Mouse (Mus musculus) heart, embryonic 12.5 days (tissue): ENCODE measurements around the gene Gm45837. TPM values are rescaled to one million over a fixed set of nuclear protein-coding genes. Genes with fewer than 3 reads are reported as not detected.

Experiments used
- ATAC-seq: fragments of 200-750 bp; cut with Nextera tagmentation; 2 replicates; pipeline ENCODE4 v1.8.0; 2017; ENCODE audit warnings: moderate TSS enrichment, moderate library complexity; ENCODE audit not compliant: insufficient number of reproducible peaks, low FRiP score
- H3K27ac ChIP-seq: fragments of 300-500 bp; sonication (generic); 2 replicates; pipeline ENCODE4 v1.5.1; 2016; ENCODE audit warnings: mild to moderate bottlenecking, moderate library complexity; ENCODE audit not compliant: poor library complexity, severe bottlenecking
- H3K27me3 ChIP-seq: fragments of 300-500 bp; sonication (generic); replicated peaks from 2 replicates; pipeline ENCODE4 v1.6.1; 2016; ENCODE audit warnings: mild to moderate bottlenecking, moderate library complexity
- H3K36me3 ChIP-seq: fragments of 300-500 bp; sonication (generic); 2 replicates; pipeline ENCODE4 v1.6.1; 2016; ENCODE audit warnings: mild to moderate bottlenecking, moderate library complexity
- H3K4me1 ChIP-seq: fragments of 300-500 bp; sonication (generic); replicated peaks from 2 replicates; pipeline ENCODE4 v1.6.1; 2016; ENCODE audit warnings: mild to moderate bottlenecking
- H3K4me2 ChIP-seq: fragments of 300-500 bp; sonication (generic); 2 replicates; pipeline ENCODE4 v1.6.1; 2016; ENCODE audit warnings: mild to moderate bottlenecking, moderate library complexity
- H3K4me3 ChIP-seq: fragments of 300-500 bp; sonication (generic); 2 replicates; pipeline ENCODE4 v1.5.1; 2016; ENCODE audit warnings: mild to moderate bottlenecking
- H3K9ac ChIP-seq: fragments of 300-500 bp; sonication (generic); 2 replicates; pipeline ENCODE4 v1.6.1; 2016; ENCODE audit warnings: mild to moderate bottlenecking, moderate library complexity
- H3K9me3 ChIP-seq: fragments of 300-500 bp; sonication (generic); replicated peaks from 2 replicates; pipeline ENCODE4 v1.6.1; 2016; ENCODE audit warnings: mild to moderate bottlenecking, moderate library complexity
- WGBS: fragments of 180-500 bp; shearing (Covaris S2); methylation state at CpG from one replicate; pipeline ENCODE4 v1.1.7; 2016; 5-methylcytosine and 5-hydroxymethylcytosine counted together
- polyA plus RNA-seq: library from polyadenylated mRNA; unstranded; fragments of >200 nt; fragmentation: Nextera tagmentation; extraction: Ambion mirVana; gene quantifications from 2 replicates; pipeline ENCODE4 v1.2.1, GENCODE M21; 2016

The Gm45837 gene
- polyA plus RNA-seq, 1 experiment from 2014 or later: 0.74 TPM

DNA sequence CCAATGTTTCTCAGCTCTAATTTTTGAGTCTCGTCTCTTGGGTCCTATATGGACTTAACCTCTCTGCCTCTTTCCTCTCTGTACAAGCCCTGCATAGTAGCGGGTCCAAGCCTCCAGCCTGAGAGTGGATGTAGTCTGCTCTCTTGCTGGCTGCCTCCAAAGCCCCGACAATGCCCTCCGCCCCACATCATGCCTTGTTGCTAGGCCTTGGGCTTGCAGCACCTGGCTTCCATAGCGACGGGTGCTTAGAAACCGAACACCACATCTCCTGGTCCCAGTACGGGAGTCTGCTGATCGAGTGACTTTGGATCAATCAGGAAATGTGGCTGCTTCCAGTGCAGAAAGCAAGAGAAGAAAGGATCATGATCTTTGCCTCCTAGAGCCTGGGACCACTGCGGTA is 32.4 kb downstream of the Gm45837 start:
- no peak for ATAC-seq
- H3K27ac ChIP-seq: no peak overlapping the region
- WGBS: 69% methylated on average over 10 of the region's 10 CpGs
- no peak overlapping the region for H3K4me3 ChIP-seq
- no peak overlapping the region for H3K9ac ChIP-seq
- H3K36me3 ChIP-seq: no peaks in the 10 kb centered on the region
- no peak overlapping the region for H3K4me2 ChIP-seq
- peaks cover 64% of the 10 kb centered on the region for H3K27me3 ChIP-seq
- H3K4me1 ChIP-seq: no peaks in the 10 kb centered on the region
- H3K9me3 ChIP-seq: no peaks in the 10 kb centered on the region

DNA sequence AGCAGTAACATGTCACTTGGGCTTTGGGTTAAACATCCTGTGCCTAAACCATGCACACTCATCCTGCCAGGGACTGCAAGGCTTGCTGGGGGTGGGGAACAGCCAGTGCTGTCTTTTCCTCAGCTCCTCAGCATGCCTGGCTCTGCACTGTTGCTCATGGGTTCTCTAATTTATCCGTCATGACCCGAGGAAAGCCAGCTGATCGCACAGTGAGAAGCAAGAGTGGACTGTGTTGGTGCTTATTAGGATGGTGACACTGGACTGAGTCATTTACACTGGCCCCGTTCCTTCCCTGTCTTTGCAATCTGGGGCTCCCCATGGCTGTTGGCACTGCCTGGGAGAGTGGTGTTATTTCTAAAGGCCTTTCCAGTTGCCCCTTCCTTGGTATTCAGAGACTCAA is 33.5 kb downstream of the Gm45837 start:
- no peaks in the 10 kb centered on the region for H3K4me1 ChIP-seq
- no peaks in the 10 kb centered on the region for H3K9me3 ChIP-seq
- WGBS: 77% methylated on average over 4 of the region's 4 CpGs
- no peak overlapping the region for H3K4me3 ChIP-seq
- H3K36me3 ChIP-seq: no peaks in the 10 kb centered on the region
- H3K27ac ChIP-seq: no peak overlapping the region
- no peak for ATAC-seq
- H3K9ac ChIP-seq: no peak overlapping the region
- H3K4me2 ChIP-seq: no peak overlapping the region
- H3K27me3 ChIP-seq: peaks cover 72% of the 10 kb centered on the region

- Histone ChIP-seq H3K27me3 (peaks cover 74% of the 10 kb centered on the region), H3K9me3 (no peaks in the 10 kb centered on the region), H3K27ac (no peak overlapping the region), H3K4me2 (no peak overlapping the region), H3K4me1 (no peaks in the 10 kb centered on the region), H3K4me3 (no peak overlapping the region), H3K9ac (no peak overlapping the region), H3K36me3 (no peaks in the 10 kb centered on the region)
- WGBS: 29% methylated on average over 3 of the region's 3 CpGs
- ATAC-seq: no peak
These were observed 39.2 kb downstream of the Gm45837 start for GRCm38 (mm10) chr7:101449855-101450254.

DNA sequence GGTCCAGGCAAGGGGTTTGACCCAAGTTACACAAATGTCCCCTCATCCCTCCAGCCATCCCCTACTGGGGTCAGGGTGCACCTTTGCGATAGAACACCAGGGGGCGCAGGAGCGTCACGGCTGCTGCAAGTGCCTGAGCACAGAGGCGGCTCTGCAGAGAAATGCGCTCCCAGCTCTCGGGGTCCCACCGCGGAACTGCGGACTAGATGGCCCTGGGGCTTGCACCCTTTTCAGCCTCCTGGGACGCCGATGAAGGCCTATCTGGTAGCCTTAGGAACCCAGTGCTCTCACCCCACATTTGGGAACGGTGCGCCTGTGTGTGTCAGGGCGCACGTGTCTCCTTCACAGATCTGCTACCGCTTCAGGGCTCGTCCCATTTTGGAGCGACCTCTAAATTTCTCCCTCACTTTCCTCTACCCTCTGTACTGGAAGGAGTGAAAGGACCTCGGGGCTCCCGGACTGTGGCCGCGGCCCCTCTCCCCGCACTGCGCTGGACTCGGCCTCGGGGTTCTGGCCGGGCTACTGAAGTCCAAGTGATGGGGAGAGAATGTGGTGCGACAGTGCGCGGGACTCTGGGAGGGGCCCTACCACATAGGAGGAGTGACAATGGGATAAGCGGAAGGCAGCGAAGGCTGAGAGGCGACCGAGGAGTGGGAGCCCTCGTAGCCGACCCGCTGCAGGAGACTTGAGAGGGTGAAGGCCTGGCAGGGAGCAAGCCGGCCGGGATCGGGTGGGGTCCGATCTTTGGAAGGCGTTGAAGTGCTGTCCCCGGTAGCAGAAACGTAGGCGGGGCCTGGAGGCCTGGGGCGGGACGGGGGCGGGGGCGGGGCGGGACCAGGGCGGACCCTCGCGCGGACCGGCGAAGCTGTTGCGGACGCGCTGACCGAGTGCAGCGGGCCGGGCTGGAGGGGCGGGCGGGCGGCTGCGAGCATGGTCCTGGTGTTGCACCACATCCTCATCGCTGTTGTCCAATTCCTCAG is 40.0 kb downstream of the Gm45837 start:
- Histone ChIP-seq H3K27me3 (peaks cover 78% of the 10 kb centered on the region), H3K4me3 (peak overlapping the region; percentile 56), H3K9me3 (no peaks in the 10 kb centered on the region), H3K4me2 (peak overlapping the region; percentile 94), H3K9ac (peak overlapping the region; percentile 61), H3K4me1 (no peaks in the 10 kb centered on the region), H3K36me3 (no peaks in the 10 kb centered on the region), H3K27ac (no peak overlapping the region)
- ATAC-seq: peak; percentile 83
- WGBS: under 1% methylated on average over 64 of the region's 68 CpGs

DNA sequence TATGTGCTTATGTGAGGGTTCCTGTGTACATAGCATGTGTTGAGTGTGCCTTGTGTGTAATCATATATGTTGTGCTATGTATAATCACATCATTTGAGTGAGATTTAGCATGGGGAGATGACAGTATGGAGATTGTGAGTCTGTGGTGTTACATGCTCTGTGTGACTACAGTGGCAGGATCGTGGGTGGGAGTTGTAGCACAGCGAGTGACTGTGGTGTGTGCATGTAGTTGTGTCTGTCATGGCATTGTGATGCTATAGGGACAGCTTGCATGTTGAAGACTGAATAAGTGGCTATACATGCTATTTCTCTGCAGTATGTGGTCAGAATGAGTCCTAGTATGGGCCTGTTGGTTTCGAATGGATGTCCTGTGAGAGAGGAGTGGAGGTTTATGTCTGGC is 42.0 kb downstream of the Gm45837 start:
- no peak overlapping the region for H3K4me3 ChIP-seq
- no peak for ATAC-seq

GRCm38 (mm10) chr7:101453296-101453695 is 42.6 kb downstream of the Gm45837 start:
- H3K27me3 ChIP-seq: peaks cover 76% of the 10 kb centered on the region
- WGBS: 87% methylated on average over 3 of the region's 3 CpGs

More for the DNA sequence above, 42.0 kb downstream of the Gm45837 start:
- Histone ChIP-seq H3K27ac (no peak overlapping the region), H3K36me3 (no peaks in the 10 kb centered on the region), H3K9ac (no peak overlapping the region), H3K27me3 (peaks cover 80% of the 10 kb centered on the region), H3K9me3 (no peaks in the 10 kb centered on the region), H3K4me2 (no peak overlapping the region), H3K4me1 (0 out of 2 replicates have a peak, but pooled peaks cover 3% of the 10 kb centered on the region)
- WGBS: 83% methylated on average over 3 of the region's 3 CpGs

DNA sequence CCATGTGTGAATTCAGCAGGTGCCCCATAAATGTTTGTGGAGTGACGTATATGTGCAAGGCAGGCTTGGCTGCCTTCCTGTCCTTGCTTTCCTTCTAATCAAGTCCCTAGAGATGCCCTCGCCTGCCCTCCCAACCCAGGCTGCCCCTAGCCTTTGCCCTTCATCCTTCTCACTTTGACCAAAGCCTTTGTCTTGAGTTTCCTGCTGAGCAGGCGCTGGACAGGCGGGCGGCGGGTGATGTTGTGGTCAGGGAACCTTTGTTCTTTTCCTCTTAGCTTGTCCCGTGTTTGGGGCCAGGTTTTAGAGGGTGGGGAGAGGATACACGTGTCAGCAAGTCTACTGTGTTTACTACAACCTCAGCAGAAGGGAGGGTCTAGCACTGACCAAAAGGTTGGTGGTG is 43.0 kb downstream of the Gm45837 start:
- Histone ChIP-seq H3K4me2 (no peak overlapping the region), H3K4me1 (0 out of 2 replicates have a peak, but pooled peaks cover 4% of the 10 kb centered on the region), H3K27me3 (peaks cover 76% of the 10 kb centered on the region), H3K36me3 (no peaks in the 10 kb centered on the region), H3K9ac (no peak overlapping the region), H3K27ac (no peak overlapping the region), H3K4me3 (no peak overlapping the region), H3K9me3 (no peaks in the 10 kb centered on the region)
- 27% methylated on average over 8 of the region's 8 CpGs for WGBS
- ATAC-seq: no peak

More at GRCm38 (mm10) chr7:101453296-101453695, 42.6 kb downstream of the Gm45837 start:
- Histone ChIP-seq H3K9me3 (no peaks in the 10 kb centered on the region), H3K4me2 (no peak overlapping the region), H3K9ac (no peak overlapping the region), H3K27ac (no peak overlapping the region), H3K4me1 (0 out of 2 replicates have a peak, but pooled peaks cover 4% of the 10 kb centered on the region), H3K36me3 (no peaks in the 10 kb centered on the region), H3K4me3 (no peak overlapping the region)
- ATAC-seq: no peak

DNA sequence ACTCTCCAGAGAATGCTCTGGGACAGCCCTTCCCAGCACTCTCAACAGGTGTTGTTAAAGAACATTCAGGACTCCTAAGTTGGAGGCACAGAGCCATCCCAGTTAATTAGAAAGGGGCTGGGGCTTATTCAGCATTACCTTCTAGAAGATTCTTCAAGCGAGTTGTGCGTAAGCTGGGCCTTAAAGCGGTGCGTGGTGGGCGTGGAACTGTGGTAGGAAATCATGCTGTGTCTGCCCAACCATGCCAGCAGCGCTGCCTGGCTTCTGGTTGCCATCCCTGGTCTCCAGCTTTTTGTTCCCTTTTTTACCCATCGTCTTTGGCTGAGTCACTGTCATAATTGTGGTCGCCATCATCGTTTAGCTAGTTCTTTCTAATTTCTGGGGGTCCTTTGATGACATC is 43.8 kb downstream of the Gm45837 start:
- no peak for ATAC-seq
- Histone ChIP-seq H3K36me3 (no peaks in the 10 kb centered on the region), H3K4me3 (no peak overlapping the region), H3K4me2 (no peak overlapping the region), H3K4me1 (0 out of 2 replicates have a peak, but pooled peaks cover 4% of the 10 kb centered on the region), H3K27me3 (peaks cover 82% of the 10 kb centered on the region), H3K27ac (no peak overlapping the region), H3K9me3 (no peaks in the 10 kb centered on the region), H3K9ac (no peak overlapping the region)
- WGBS: 85% methylated on average over 9 of the region's 9 CpGs

GRCm38 (mm10) chr7:101455141-101455540 is 44.5 kb downstream of the Gm45837 start:
- Histone ChIP-seq H3K9me3 (no peaks in the 10 kb centered on the region), H3K27me3 (peaks cover 77% of the 10 kb centered on the region), H3K36me3 (no peaks in the 10 kb centered on the region), H3K4me3 (no peak overlapping the region), H3K4me1 (peaks cover 8% of the 10 kb centered on the region), H3K9ac (no peak overlapping the region), H3K27ac (no peak overlapping the region), H3K4me2 (no peak overlapping the region)
- WGBS: 80% methylated on average over 6 of the region's 6 CpGs
- no peak for ATAC-seq

DNA sequence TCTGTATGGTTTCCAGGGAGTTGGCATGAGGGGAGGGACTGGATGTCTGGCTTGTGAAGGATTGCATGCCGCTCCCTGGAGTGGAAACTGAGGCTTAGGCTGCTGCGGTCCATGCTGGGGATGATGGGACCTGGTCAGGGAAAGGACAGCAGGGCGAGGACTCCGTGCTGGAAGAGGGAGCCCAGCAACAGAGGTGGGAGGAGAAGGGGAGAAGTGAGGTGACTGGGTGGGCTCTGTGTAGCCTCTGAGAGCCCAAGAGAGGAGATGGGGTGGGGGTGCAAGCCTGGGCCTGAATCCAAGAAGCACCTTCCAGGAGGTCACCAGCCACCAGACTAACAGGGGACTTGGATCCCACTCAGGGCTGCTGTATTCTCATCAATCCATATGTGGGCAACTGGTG is 45.6 kb downstream of the Gm45837 start:
- peaks cover 15% of the 10 kb centered on the region for H3K4me1 ChIP-seq
- H3K4me3 ChIP-seq: no peak overlapping the region
- H3K27ac ChIP-seq: no peak overlapping the region
- H3K4me2 ChIP-seq: no peak overlapping the region
- 65% methylated on average over 4 of the region's 4 CpGs for WGBS
- no peak for ATAC-seq
- peaks cover 76% of the 10 kb centered on the region for H3K27me3 ChIP-seq
- no peak overlapping the region for H3K9ac ChIP-seq
- H3K36me3 ChIP-seq: no peaks in the 10 kb centered on the region
- H3K9me3 ChIP-seq: no peaks in the 10 kb centered on the region

DNA sequence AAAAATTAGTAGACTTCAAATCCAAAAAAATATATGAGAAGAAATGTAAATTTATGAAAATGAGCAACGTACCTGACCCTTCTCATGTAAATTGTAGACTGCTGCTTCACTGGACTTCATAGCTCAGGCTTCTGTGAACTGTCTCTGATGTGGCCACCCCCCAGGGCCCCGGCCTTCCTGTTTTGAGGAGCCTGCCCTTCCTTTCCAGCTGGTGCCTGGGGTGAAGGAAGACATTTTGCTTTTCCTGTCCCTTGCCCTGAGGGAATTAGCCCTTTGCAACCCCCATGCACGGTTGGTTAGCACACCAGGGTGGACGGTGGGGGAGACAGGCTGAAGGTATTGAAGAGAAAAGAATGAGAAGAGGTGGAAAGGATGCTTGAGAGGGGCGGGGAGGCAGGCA is 46.1 kb downstream of the Gm45837 start:
- Histone ChIP-seq H3K27me3 (peaks cover 75% of the 10 kb centered on the region), H3K9ac (no peak overlapping the region), H3K36me3 (no peaks in the 10 kb centered on the region), H3K27ac (no peak overlapping the region), H3K4me2 (no peak overlapping the region), H3K4me1 (peaks cover 15% of the 10 kb centered on the region), H3K9me3 (no peaks in the 10 kb centered on the region), H3K4me3 (no peak overlapping the region)
- WGBS: 40% methylated on average over 5 of the region's 5 CpGs
- no peak for ATAC-seq
